Mouse (Mus musculus) layer of hippocampus, postnatal 36 days (tissue): ENCODE measurements around the gene Memo1. TPM values are rescaled to one million over a fixed set of nuclear protein-coding genes. Genes with fewer than 3 reads are reported as not detected.
"Not testable (repeated sequence)": the region's sequence is repeated elsewhere in the genome, so short reads cannot be mapped to it uniquely, and the experiment has no call there.

Experiments used
- DNase-seq, 2 experiments: peaks; one replicate each; pipeline ENCODE4 v3.0.0; 2022
- total RNA-seq, 2 experiments: library from RNA; stranded (reverse); gene quantifications; 2 replicates each; pipeline ENCODE4 v1.2.3; 2021

Gene Memo1
- total RNA-seq = 10 to 100 TPM; 50.0 to 50.2 TPM

DNA sequence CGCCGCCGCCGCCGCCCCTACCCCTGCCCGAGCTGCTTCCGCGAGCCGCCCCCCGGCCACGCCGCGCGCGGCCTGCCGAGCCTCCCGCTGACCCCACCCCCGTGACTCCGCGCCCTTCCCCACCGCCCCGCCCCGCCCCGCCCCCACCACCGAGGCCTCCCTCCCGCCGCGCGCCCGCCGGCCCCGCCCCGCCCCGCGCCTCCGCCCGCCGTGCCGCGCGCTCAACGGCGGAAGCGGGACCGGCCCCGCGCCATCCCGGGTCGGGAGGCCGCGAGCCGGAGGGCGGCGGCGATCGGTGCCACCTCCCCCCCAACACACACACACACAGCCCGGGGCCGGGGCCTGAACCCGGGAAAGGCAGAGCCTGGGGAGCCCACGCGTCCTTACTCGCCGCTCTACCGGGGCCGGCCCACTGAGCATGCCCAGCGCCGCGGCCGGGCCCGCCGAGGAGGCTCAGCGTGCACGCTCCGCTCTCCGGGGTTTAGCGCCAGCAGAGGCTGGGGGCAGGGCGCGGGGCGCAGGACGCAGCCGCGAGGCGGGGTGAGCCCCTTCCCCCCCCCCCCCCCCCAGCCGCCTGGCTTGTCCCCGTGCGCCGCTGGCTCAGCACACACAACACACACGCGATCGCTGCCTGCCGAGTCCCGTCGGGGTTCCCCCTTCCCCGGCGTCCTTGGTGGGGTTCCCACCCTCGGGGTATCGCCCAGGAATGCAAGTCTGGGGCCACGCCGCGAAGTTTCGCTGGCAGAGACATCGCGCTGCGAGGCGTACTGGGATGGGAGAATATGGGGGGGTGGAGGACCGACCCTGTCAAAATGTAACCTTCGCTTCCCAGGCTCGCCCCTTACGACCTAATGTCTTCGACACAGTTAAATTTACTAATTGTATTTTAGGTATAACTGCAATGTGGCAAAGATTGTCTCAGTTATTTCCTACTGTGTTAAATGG lies at the start of gene Memo1:
TSS of gene Memo1 (minus strand) at position 496 of the 945 bp plus-strand sequence.
- peak; percentile 82 to 84 for DNase-seq

DNA sequence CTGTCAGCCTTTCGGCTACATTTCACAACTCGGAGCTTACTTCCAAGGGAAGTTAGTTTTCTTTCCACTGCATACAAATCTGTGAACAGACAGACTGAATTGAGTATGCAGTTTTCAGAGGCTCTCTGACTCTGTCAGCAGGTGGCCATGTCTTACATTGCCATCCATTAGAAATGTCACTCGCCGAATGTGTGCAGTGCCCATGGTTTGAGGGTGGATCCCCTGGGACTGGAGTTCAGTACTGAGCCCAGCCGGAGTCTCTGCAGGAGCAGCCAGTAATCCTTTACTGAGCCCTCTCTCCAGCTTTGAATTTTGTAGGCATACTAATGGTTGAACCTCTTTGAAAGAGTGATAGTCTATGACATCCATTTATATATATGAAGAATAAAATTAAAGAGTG lies 45.8 kb upstream of the Memo1 start:
- no peak for DNase-seq

DNA sequence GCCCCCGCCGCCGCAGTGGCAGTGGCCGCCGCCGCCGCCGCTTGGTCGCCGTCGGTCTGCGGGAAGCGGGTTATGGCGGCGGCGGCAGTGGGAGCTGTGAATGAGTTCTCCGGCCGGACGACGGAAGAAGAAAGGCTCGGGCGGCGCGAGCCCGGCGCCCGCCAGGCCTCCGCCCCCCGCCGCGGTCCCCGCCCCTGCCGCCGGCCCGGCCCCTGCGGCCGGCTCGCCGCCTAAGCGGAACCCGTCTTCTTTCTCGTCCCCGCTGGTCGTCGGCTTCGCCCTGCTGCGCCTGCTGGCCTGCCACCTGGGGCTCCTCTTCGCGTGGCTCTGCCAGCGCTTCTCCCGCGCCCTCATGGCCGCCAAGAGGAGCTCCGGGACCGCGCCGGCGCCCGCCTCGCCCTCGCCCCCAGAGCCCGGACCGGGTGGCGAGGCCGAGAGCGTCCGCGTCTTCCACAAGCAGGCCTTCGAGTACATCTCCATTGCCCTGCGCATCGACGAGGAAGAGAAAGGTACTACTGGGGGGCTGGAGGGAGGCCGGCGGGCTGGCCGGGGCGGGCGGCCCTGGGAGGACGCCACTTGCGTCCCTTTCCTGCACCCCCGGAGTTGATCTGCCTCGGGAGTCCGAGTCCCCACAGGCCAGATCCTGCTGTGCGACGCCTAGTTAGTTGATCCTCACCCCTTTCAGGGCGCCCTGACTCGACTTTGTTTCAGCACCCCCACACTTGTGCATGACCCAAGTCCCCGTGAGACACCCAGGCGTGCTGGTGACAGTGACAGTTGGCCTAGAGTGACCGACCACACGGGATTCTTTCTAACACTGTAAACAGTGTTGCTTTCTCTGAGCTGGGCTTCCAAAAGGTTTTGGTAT lies 43.9 kb upstream of the Memo1 start, which contains the start of gene Spast:
TSS of gene Spast (plus strand) at position 51 of the 868 bp plus-strand sequence.
- DNase-seq = peak; percentile 71 to 73

DNA sequence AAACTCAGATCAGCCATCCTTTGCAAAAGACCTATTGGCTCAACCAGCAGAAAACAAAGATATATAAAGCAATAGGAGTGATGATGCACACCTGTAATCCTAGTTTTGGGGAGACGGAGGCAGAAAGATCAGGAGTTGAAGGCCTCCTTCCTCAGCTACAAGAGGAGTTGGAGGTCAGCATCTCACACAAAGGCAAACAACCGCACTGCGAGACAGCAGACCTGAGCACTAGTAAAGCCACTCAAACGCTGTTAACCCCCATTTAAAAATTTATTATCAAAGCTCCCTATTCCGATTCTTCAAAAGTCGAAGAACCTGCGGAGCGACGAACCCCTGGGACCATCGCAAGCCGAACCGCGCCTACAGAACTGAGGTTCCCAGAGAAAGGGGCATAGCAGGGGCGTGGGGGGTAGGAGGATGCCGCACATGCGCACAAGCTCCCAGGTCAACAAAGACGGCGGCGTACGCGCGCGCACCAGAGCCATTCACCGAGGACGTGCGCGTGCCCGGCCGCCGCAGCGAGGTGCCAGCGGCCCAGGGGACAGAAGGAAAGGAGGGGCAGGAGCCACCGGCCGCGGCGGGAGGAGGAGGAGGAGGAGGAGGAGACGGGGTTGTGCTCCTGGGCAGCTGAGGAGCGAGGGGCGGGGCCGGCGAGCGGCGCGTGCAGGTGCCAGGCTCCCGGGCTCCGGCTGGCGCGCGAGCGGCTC lies 43.1 kb upstream of the Memo1 start:
- DNase-seq = peak; percentile 93 to 95

DNA sequence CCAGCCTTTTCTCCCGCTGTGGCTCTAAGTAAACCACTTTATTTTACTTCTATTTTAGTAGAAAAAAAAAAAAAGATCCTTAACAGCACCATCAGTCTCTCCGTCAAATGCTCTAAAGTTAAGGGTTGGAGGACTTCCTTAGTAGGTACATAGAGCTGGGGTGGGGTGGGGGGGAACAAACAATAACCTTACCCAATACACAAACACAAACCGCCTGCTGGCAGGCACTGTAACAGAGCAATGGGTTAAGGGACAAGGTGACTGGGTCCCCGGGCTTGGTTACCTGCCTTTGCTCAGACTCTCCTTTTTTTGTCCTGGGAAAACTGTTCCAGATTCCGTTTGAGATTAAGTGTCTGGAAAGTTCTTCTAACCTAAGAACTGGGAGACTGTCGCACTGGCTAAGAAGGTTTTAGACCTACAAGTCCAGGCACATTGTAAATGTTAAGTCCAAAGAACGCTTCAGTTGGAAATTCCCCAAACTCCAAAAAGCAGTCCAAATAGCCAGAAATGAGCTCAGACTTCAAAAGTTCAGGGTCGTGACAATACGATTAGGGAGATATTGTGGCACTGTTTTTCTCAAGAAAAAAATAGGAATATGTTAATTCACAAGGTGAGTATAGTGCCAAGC lies 35.8 kb upstream of the Memo1 start:
- no peak for DNase-seq

DNA sequence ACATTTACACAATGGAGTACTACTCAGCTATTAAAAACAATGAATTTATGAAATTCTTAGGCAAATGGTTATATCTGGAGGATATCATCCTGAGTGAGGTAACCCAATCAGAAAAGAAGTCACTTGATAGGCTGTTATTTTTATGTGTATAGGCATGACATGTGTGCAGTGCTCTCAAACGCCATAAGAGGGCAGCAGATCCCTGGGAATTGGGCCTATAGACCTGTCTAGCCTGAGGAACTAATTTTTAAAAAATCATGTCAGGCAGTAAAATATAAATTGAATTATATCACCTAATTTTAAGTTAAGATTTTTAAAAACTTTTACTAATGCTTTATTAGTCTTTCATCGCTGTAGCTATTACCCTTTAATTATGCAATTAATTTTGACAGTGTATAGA lies 32.8 kb upstream of the Memo1 start:
- DNase-seq = peak; percentile 12 to 23

DNA sequence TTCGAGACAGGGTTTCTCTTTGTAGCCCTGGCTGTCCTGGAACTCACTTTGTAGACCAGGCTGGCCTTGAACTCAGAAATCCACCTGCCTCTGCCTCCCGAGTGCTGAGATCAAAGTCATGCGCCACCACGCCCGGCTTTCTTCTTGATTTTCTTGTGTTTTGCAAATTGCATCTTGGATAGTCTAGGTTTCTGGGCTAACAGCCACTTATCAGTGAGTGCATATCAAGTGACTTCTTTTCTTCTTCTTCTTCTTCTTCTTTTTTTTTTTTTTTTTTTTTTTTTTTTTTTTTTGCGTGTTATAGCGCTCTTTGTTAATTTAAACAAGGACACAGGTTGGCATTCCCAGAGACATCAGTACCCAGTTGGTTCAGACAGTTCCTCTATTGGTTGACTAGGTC lies 31.9 kb upstream of the Memo1 start:
- not testable (repeated sequence) for DNase-seq

DNA sequence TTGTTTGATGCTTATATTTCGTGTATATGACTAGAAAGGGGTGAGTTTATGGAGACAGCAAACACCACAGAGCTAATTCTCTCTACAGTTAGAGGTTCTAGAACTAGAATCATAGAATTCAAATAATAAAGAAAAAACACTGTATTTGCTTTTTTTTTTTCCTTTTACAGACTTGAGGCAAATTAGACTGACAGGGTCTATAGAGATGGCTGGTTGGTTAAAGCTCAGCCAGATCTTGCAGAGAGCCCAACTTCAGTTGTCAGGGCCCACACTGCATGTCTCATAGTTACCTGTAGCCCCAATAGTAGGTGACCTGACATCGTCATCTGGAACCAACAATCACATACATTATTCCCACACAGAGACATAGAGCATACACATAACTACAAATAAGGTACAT lies 28.5 kb upstream of the Memo1 start, which contains the start of gene Dpy30:
TSS of gene Dpy30 (minus strand) at position 101 of the 400 bp plus-strand sequence.
- no peak for DNase-seq

DNA sequence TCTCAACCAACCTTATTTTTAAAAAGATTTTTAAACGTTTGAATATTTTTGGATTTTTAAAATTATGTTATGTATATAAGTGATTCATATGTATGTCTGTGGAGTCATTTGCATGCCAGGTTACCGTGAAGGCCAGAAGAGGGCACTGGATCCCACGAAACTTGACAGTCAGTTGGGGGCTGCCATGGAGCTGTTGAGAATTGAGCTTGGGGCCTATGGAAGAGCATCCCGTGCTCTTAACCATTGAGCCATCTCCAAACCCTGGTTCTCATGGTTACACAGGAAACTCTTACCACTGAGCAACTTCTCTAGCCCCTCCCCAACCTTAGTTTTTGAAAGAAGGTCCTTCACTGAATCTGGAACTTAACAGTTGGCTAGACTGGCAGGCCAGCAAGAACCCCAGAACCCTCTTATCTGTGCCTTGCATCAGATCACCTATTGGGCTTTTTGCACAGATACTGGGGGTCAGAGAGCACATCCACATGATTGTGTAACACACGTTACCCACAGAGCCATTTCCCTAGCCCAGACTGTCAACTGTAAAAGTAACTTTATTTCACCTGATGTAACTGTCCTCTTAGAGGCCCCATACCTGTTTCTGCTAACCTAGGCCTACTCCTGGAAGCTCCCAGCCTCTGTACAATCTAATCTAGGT lies 27.2 kb upstream of the Memo1 start:
- DNase-seq = no peak

DNA sequence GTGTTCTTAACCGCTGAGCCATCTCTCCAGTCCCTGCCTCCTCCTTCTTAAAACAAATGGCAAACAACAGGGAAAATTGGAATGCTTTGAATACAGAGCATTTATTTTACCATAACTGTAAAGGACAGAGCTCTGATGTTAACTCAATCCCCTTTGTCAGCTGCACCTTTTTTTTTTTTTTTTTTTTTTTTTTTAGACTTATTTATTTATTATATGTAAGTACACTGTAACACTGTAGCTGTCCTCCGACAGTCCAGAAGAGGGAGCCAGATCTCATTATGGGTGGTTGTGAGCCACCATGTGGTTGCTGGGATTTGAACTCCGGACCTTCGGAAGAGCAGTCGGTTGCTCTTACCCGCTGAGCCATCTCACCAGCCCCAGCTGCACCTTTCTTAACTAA lies 23.4 kb upstream of the Memo1 start:
- no peak for DNase-seq

DNA sequence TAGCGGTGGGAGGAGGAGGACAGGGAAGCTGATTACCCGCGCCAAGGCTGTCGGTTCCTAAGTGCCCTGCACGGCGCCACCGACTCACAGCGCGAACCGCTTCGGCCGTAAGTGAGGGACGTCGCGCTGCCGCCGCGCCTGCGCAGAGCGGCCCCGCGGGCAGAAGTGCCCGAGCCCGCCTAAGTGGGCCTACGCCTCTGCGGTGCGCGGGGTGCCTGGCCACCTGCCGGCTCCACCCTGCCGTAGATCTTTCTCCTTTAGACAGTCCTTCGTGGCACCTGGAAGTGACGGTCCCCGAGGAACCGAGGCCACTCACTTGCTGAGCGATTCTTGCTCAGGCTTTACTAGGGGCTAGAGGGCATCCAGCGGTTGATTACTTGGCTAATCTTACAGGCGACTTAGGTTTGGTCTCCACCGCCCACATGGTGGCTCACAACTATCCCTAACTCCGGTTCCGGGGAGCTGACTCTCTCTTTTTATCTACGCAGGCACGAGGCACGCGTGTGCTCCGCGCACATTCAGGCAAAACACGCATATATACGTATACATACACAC lies 21.1 kb upstream of the Memo1 start:
- peak; percentile 88 for DNase-seq

DNA sequence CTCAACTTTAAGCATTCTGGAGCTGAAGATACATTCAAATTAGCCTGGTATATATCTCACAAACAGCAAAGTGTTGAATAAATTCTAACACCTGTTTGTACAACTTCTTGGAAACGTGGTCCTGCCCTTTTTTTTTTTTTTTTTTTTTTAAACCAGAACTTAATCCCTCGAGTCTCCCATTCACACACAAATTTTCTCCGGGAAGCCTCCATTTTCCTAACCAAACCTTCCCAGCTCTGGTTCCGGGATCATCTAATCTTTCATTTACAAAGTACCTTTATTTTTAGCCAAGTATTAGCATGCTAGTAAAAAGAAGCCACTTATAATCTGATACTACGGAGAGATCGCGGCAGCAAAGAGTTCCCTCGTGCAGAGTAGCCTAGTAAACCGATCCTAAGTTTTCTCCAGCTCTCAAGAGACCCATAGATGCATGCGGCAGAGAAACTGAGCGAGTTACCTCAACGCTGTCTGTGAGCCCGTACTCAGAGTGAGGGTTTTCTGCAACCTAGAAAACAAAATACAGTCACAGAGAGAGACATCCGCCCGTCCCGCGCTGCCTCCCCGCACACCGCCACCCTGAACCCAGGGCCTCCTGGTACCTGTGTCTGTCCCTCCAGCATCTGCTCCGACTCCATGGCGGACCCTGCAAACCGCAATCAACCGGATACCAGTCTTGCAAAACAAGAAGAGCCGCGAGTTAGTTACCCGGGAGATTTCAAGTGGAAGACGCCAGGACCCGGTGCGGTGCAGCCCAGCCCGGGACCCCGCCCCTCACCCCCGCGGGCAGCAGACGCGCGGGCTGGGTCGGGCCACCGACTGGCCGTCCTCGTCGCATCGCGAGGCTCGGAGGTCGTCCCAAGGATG lies 20.4 kb upstream of the Memo1 start:
- no peak for DNase-seq

DNA sequence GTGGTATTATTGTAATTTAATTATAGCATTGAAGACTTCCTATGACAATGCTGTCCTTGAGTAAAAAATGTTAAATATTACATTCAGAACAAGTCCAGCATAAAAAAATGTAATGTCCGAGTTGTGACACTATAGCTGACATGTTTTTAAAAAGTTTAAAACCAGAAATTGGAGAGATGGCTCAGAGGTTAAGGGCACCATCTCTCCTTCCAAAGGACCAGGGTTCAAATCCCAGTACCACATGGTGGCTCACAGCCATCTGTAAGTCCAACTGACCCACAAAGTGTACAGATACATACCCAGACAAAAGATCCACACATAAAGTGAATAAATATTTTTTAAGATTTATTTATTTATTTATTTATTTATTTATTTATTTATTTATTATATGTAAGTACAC lies 10.7 kb upstream of the Memo1 start:
- no peak for DNase-seq

DNA sequence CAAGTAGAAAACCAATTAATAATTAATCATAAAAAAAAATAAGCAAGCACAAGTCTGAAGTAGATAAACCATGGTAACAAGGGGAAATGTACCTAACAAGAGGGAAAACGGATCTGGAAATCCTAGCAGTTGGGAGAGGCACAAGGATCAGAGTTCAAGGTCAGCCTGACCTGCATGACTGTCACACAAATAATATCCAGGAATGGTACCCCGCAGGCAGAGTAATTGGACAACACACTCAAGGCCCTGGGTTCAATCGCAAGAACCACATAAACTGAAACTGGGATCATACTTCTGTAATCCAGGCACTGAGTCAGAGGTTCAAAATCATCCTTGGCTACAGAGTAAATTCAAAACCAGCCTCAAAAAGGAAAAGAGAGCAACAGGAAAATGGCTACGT lies 10.3 kb upstream of the Memo1 start:
- no peak for DNase-seq

DNA sequence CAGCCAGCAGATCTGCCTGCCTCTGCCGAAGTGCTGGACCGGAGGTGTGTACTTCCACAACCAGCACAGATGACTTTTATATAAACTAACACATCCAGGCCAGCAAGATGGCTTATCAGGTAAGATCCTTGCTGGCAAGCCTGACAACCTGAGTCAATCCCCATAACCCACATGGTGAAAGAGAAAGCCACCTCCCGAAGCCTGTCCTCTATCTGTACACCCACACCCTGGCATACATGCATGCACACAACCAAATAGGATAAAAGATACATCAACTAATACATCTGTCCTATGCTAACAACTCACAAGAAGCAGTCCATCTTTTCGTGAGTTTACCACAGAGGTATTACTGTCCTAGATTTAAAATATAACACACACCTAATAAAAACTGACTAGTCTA lies 8.7 kb upstream of the Memo1 start:
- no peak for DNase-seq

DNA sequence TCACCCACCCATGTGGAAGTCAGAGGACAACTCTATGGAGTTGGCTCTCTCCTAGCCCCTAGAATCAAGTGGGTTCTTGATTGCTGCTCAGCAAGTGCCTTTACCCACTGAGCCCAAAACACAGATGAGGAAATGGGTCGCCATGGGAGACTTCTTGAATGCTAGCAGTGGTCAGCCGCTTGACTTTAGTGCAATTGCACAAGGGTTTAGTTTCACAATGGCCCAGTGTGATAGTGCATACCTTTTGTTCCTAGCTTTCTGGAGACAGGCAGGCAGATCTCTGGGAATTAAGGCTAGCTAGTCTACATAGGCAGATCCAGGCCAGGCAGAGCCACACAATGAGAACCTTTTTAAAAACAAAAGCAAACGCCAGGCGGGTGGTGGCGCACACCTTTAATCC lies 4.8 kb upstream of the Memo1 start:
- no peak for DNase-seq

DNA sequence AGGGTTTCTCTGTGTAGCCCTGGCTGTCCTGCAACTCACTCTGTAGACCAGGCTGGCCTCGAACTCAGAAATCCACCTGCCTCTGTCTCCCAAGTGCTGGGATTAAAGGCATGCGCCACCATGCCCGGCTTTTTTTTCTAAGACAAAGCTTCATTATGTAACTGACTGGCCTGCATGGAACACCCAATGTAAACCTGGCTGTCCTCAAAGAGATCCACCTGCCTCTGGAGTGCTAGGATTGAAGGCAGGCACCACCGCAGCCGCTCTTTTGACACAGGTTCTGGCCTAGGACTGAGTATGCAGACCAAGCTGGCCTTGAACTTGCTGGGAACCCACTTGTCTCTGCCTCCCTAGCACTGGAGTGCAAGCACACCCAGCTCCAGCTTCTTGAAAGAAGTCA lies 1.7 kb upstream of the Memo1 start:
- not testable (repeated sequence) for DNase-seq

DNA sequence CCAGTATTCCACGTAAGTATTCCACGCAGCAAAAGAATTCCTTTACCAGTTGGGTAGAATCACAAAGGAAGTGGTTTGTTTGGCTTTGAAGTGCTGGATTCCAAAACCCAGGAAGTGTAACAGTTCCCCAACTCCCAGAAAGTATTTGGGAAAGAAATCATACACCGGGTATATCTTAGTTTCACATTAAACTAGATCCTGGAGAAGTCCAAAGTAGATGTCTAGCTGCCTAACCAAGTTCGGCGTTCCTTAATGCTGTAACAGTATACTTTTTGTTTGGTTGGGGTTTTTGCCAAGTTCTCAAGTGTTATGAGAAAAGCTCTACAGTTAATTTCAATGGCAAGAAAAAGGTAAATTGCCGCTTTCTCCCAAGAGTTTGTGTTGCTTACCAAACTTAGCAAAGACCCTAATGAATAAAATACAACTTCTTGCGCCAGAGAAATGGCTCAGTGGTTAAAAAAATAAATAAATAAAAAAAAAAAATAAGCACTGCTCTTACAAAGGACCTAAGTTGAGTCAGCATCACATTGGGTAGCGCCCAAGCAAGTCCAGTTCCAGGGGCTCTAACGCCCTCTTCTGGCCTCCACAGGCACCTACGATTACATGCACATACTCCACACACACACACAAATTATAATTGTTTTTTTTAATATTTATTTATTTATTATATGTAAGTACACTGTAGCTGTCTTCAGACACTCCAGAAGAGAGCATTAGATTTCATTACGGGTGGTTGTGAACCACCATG lies 929 bp upstream of the Memo1 start:
- DNase-seq = no peak

DNA sequence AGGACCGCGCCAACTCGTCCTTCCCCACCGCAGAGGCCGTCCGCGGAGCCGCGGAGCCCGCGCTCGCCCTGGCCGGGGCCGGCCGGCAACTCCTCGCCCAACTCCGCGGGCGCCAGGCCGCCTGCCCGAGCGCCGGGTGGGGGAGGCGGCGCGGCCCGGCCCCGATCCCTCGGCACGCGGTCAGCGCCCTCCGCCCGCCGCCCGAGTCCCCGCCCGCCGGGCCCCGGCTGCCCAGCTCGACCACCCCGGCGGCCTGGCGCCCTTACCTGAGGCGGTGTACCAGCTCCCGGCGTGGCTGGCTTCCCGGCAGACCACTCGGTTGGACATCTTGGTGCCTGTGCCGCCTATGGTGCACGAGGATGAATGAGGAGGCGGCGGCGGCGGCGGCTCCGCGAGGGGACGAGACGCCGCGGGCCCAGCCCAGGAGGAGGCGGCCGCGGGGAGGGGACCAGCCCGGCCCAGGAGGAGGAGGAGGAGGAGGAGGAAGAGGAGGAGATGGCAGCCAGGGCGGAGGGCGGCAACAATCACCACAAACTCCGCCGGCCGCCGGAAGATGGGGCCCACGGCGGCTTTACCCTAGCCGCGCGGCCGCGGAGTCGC lies 795 bp downstream of the Memo1 start:
- peak; percentile 81 for DNase-seq
